Mouse (Mus musculus): ENCODE results near the gene Pglyrp2.

GRCm38 (mm10) chr17:32419989-32420388 lies 4.0 kb downstream of the Pglyrp2 start:
- TF ChIP-seq MAFK (IDR thresholded peaks at IDR 0.05; ENCODE audit: insufficient read depth, low read depth, low read length) (no peak), ZC3H11A (IDR thresholded peaks at IDR 0.05; ENCODE audit: borderline replicate concordance, low read depth, low read length) (no peak), HCFC1 (IDR thresholded peaks at IDR 0.05; ENCODE audit: borderline replicate concordance, insufficient read depth, low read length) (no peak)

Measured in ES-E14 (cell line).